Mouse (Mus musculus) lung, postnatal 0 days (tissue): ENCODE data around the gene St3gal6. TPM values are rescaled to one million over a fixed set of nuclear protein-coding genes. Genes with fewer than 3 reads are reported as not detected.
A peak's percentile ranks its signal among the peaks of the same experiment; 100 is the strongest.

ENCODE experiments used
- ATAC-seq: fragments of 200-750 bp; cut with Nextera tagmentation; 2 replicates; pipeline ENCODE4 v1.8.0; 2017; ENCODE audit warnings: moderate library complexity
- DNase-seq: peaks from one replicate; pipeline ENCODE4 v3.0.0-alpha.2; 2016; ENCODE audit warnings: low spot score
- H3K27ac ChIP-seq: fragments of 300-500 bp; sonication (generic); 2 replicates; pipeline ENCODE4 v1.5.1; 2014; ENCODE audit warnings: antibody characterized with exemption, mild to moderate bottlenecking, low read length, mixed read lengths
- H3K27me3 ChIP-seq: fragments of 300-500 bp; sonication (generic); replicated peaks from 2 replicates; pipeline ENCODE4 v1.6.1; 2014; ENCODE audit warnings: low read length, mixed read lengths; ENCODE audit not compliant: insufficient read depth
- H3K36me3 ChIP-seq: fragments of 300-500 bp; sonication (generic); 2 replicates; pipeline ENCODE4 v1.6.1; 2014; ENCODE audit warnings: low read length, mixed read lengths; ENCODE audit not compliant: insufficient read depth
- H3K4me1 ChIP-seq: fragments of 300-500 bp; sonication (generic); 2 replicates; pipeline ENCODE4 v1.6.1; 2014; ENCODE audit warnings: antibody characterized with exemption, low read depth, low read length, mixed read lengths; ENCODE audit not compliant: insufficient read depth
- H3K4me2 ChIP-seq: fragments of 300-500 bp; sonication (generic); replicated peaks from 2 replicates; pipeline ENCODE4 v1.6.1; 2014; ENCODE audit warnings: low read depth, mild to moderate bottlenecking, low read length, moderate library complexity, mixed read lengths
- H3K4me3 ChIP-seq: fragments of 300-500 bp; sonication (generic); 2 replicates; pipeline ENCODE4 v1.5.1; 2014; ENCODE audit warnings: low read depth, low read length
- H3K9ac ChIP-seq: fragments of 300-500 bp; sonication (generic); replicated peaks from 2 replicates; pipeline ENCODE4 v1.6.1; 2014; ENCODE audit warnings: low read depth, mild to moderate bottlenecking
- H3K9me3 ChIP-seq: fragments of 300-500 bp; sonication (generic); 2 replicates; pipeline ENCODE4 v1.6.1; 2016; ENCODE audit warnings: low read length, mixed read lengths
- CTCF ChIP-seq: IDR thresholded peaks from 2 replicates; pipeline ENCODE4 v1.5.1; 2016; ENCODE audit warnings: antibody characterized with exemption, mild to moderate bottlenecking
- EP300 ChIP-seq: IDR thresholded peaks from 2 replicates; pipeline ENCODE4 v1.6.1; 2016; ENCODE audit warnings: antibody characterized with exemption, mild to moderate bottlenecking, control low read depth
- WGBS: fragments of 180-500 bp; shearing (Covaris S2); extraction: QIAGEN DNeasy Blood & Tissue Kit; methylation state at CpG from one replicate; pipeline ENCODE4 v1.1.7; 2014; 5-methylcytosine and 5-hydroxymethylcytosine counted together
- polyA plus RNA-seq: library from polyadenylated mRNA; unstranded; fragments of >200 nt; fragmentation: Nextera tagmentation; extraction: Ambion mirVana; gene quantifications from 2 replicates; pipeline ENCODE4 v1.2.1, GENCODE M21; 2015

The St3gal6 gene
- polyA plus RNA-seq, 1 experiment from 2014 or later = 56.0 TPM

DNA sequence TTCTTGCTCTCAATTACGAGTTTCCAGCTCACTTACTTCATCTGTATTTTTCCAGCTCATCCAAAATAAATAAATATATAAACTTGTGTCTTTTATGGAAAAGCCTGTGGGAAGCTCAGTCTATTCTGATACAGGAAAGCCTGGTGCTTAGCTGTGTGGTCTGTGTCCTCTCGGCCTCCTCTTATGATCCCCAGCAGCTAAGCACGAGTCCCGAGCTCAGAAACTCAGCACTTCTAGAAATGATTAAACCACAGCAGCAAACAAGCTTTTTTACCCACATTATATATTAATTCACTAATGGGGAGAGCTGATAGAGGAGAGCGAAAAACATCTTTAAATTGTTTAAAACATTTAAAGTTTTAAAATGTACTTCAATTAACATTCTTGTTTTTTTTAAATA, 67.6 kb downstream of the St3gal6 start:
- no peak for TF ChIP-seq EP300
- no peak for TF ChIP-seq CTCF
- H3K36me3 ChIP-seq = no peaks in the 10 kb centered on the region
- no peaks in the 10 kb centered on the region for H3K27me3 ChIP-seq
- no peaks in the 10 kb centered on the region for H3K4me1 ChIP-seq
- no peak for DNase-seq
- WGBS = 73% methylated on average over 5 of the region's 5 CpGs
- no peak overlapping the region for H3K4me3 ChIP-seq
- no peak overlapping the region for H3K27ac ChIP-seq
- no peak for ATAC-seq
- H3K4me2 ChIP-seq = no peak overlapping the region
- H3K9ac ChIP-seq = no peak overlapping the region
- H3K9me3 ChIP-seq = no peaks in the 10 kb centered on the region

GRCm38 (mm10) chr16:58455118-58455517, 68.9 kb downstream of the St3gal6 start:
- Histone ChIP-seq H3K9me3 (no peaks in the 10 kb centered on the region), H3K4me3 (no peak overlapping the region)

GRCm38 (mm10) chr16:58454617-58455016, 69.4 kb downstream of the St3gal6 start:
- ATAC-seq (peak; percentile 62), DNase-seq (peak; percentile 68)
- Histone ChIP-seq H3K4me3 (no peak overlapping the region), H3K27ac (no peak overlapping the region), H3K36me3 (no peaks in the 10 kb centered on the region), H3K4me2 (no peak overlapping the region), H3K27me3 (no peaks in the 10 kb centered on the region), H3K9ac (no peak overlapping the region), H3K9me3 (no peaks in the 10 kb centered on the region), H3K4me1 (no peaks in the 10 kb centered on the region)
- TF ChIP-seq CTCF = peak; percentile 98
- TF ChIP-seq EP300 = no peak
- WGBS = 51% methylated on average over 8 of the region's 8 CpGs

More at GRCm38 (mm10) chr16:58455118-58455517, 68.9 kb downstream of the St3gal6 start:
- Histone ChIP-seq H3K36me3 (no peaks in the 10 kb centered on the region), H3K27ac (no peak overlapping the region), H3K4me1 (no peaks in the 10 kb centered on the region), H3K9ac (no peak overlapping the region), H3K27me3 (no peaks in the 10 kb centered on the region), H3K4me2 (no peak overlapping the region)
- ATAC-seq = no peak
- no peak for DNase-seq
- 80% methylated on average over 5 of the region's 5 CpGs for WGBS
- no peak for TF ChIP-seq EP300
- TF ChIP-seq CTCF = no peak

GRCm38 (mm10) chr16:58453820-58454219, 70.2 kb downstream of the St3gal6 start:
- TF ChIP-seq EP300 (no peak), CTCF (no peak)
- no peaks in the 10 kb centered on the region for H3K36me3 ChIP-seq
- H3K9me3 ChIP-seq = no peaks in the 10 kb centered on the region
- DNase-seq = no peak
- ATAC-seq = no peak
- no peak overlapping the region for H3K9ac ChIP-seq
- H3K27me3 ChIP-seq = no peaks in the 10 kb centered on the region
- no peak overlapping the region for H3K4me2 ChIP-seq
- no peak overlapping the region for H3K4me3 ChIP-seq
- H3K4me1 ChIP-seq = no peaks in the 10 kb centered on the region
- H3K27ac ChIP-seq = no peak overlapping the region

DNA sequence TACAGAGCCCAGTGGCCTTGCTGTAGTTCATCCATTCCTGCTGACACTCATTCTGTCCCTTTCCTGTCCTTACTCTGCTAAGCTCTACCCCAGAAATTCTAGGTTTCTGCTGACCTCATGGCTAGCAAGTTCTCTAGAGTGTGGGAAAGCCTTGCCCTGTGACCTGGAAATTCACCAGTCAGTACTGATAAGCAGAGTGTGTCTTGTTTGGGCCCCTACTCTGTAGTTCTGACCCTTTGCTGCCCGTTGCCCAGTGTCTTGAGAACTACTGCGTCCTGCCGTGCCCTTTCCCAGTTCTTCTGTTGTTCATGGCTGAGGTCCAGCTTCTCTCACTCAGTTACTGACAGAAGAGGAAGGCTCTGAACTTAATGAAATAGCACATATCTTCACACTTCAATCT, 70.9 kb downstream of the St3gal6 start:
- no peak overlapping the region for H3K4me3 ChIP-seq
- no peaks in the 10 kb centered on the region for H3K27me3 ChIP-seq
- no peak overlapping the region for H3K27ac ChIP-seq
- no peak for ATAC-seq
- no peaks in the 10 kb centered on the region for H3K36me3 ChIP-seq
- no peak overlapping the region for H3K9ac ChIP-seq
- DNase-seq = no peak
- no peak for TF ChIP-seq EP300
- no peak for TF ChIP-seq CTCF
- no peaks in the 10 kb centered on the region for H3K9me3 ChIP-seq
- WGBS = 37% methylated on average over 3 of the region's 3 CpGs
- no peak overlapping the region for H3K4me2 ChIP-seq
- no peaks in the 10 kb centered on the region for H3K4me1 ChIP-seq

DNA sequence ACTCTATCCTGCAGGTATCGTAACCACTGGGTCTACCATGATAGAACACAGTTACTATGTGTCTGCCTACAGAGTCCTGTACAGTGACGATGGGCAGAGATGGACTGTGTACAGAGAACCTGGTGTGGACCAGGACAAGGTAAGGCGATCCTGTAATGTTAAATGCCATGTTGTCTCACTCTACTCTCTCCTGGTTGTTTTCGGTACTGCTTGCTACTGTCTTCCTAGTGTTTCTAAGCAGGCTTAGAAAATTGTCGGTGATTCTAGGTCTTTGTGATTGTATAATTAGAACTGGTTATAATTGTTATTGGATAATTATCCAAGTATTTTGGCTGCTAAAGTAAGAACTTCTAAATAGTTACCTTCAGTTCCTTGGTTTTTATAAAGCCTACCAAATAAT, 72.4 kb downstream of the St3gal6 start:
- TF ChIP-seq EP300 = no peak
- no peak for TF ChIP-seq CTCF
- ATAC-seq = no peak
- H3K27ac ChIP-seq = no peak overlapping the region

DNA sequence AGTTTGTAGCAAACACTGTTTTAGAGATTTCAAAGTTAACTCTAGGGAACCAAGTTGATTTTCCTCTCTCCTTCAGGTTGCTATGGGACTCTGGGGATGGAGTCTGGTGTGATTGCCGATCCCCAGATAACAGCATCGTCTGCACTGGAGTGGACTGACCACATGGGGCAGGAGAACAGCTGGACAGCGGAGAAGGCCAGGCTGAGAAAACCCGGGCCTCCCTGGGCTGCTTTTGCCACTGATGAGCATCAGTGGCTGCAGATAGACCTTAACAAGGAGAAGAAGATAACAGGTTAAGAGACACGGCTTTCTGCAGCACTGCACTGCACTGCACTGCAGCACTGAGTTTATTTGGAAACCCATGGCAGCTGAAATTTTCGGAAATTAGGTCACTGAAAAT, 73.4 kb downstream of the St3gal6 start:
- H3K4me3 ChIP-seq = no peak overlapping the region

More for the DNA sequence above, 72.4 kb downstream of the St3gal6 start:
- Histone ChIP-seq H3K4me3 (no peak overlapping the region), H3K9ac (no peak overlapping the region), H3K9me3 (no peaks in the 10 kb centered on the region), H3K4me1 (no peaks in the 10 kb centered on the region), H3K36me3 (no peaks in the 10 kb centered on the region), H3K4me2 (no peak overlapping the region), H3K27me3 (no peaks in the 10 kb centered on the region)
- DNase-seq = no peak
- 96% methylated on average over 5 of the region's 5 CpGs for WGBS

More for the DNA sequence above, 73.4 kb downstream of the St3gal6 start:
- H3K9ac ChIP-seq = no peak overlapping the region
- no peaks in the 10 kb centered on the region for H3K36me3 ChIP-seq
- H3K27me3 ChIP-seq = no peaks in the 10 kb centered on the region
- H3K27ac ChIP-seq = no peak overlapping the region
- 66% methylated on average over 6 of the region's 6 CpGs for WGBS
- H3K9me3 ChIP-seq = no peaks in the 10 kb centered on the region
- TF ChIP-seq EP300 (no peak), CTCF (peak; percentile 20)
- DNase-seq (no peak), ATAC-seq (no peak)
- H3K4me1 ChIP-seq = no peaks in the 10 kb centered on the region
- no peak overlapping the region for H3K4me2 ChIP-seq
